Mouse (Mus musculus) liver, embryonic 15.5 days (tissue): ENCODE measurements around the gene Cd44. TPM values are rescaled to one million over a fixed set of nuclear protein-coding genes. Genes with fewer than 3 reads are reported as not detected.

Experiments used
- ATAC-seq: fragments of 200-750 bp; cut with Nextera tagmentation; 2 replicates; pipeline ENCODE4 v1.8.0; 2017; ENCODE audit warnings: moderate number of reproducible peaks, mild to moderate bottlenecking, moderate library complexity; ENCODE audit not compliant: insufficient read depth
- H3K27ac ChIP-seq: fragments of 300-500 bp; sonication (generic); replicated peaks from 2 replicates; pipeline ENCODE4 v1.5.1; 2015; ENCODE audit warnings: mild to moderate bottlenecking, inconsistent platforms
- H3K27me3 ChIP-seq: fragments of 300-500 bp; sonication (generic); 2 replicates; pipeline ENCODE4 v1.6.1; 2015; ENCODE audit warnings: mild to moderate bottlenecking, inconsistent platforms
- H3K36me3 ChIP-seq: fragments of 300-500 bp; sonication (generic); replicated peaks from 2 replicates; pipeline ENCODE4 v1.6.1; 2015; ENCODE audit warnings: moderate library complexity, mild to moderate bottlenecking, inconsistent platforms
- H3K4me1 ChIP-seq: fragments of 300-500 bp; sonication (generic); replicated peaks from 2 replicates; pipeline ENCODE4 v1.6.1; 2015; ENCODE audit warnings: inconsistent platforms
- H3K4me2 ChIP-seq: fragments of 300-500 bp; sonication (generic); 2 replicates; pipeline ENCODE4 v1.6.1; 2015; ENCODE audit warnings: moderate library complexity, mild to moderate bottlenecking, inconsistent platforms
- H3K4me3 ChIP-seq: fragments of 300-500 bp; sonication (generic); replicated peaks from 2 replicates; pipeline ENCODE4 v1.5.1; 2015; ENCODE audit warnings: mild to moderate bottlenecking, inconsistent platforms
- H3K9ac ChIP-seq: fragments of 300-500 bp; sonication (generic); 2 replicates; pipeline ENCODE4 v1.6.1; 2015; ENCODE audit warnings: moderate library complexity, mild to moderate bottlenecking, inconsistent platforms
- H3K9me3 ChIP-seq: fragments of 300-500 bp; sonication (generic); replicated peaks from 2 replicates; pipeline ENCODE4 v1.6.1; 2016; ENCODE audit warnings: inconsistent platforms
- WGBS: fragments of 180-500 bp; shearing (Covaris S2); methylation state at CpG from one replicate; pipeline ENCODE4 v1.1.7; 2015; ENCODE audit warnings: mixed read lengths; ENCODE audit not compliant: insufficient replicate concordance; 5-methylcytosine and 5-hydroxymethylcytosine counted together
- polyA plus RNA-seq: library from polyadenylated mRNA; unstranded; fragments of >200 nt; fragmentation: Nextera tagmentation; extraction: Ambion mirVana; gene quantifications from 2 replicates; pipeline ENCODE4 v1.2.1, GENCODE M21; 2015

Cd44 gene
- polyA plus RNA-seq, 1 experiment from 2014 or later: 15.5 TPM

DNA sequence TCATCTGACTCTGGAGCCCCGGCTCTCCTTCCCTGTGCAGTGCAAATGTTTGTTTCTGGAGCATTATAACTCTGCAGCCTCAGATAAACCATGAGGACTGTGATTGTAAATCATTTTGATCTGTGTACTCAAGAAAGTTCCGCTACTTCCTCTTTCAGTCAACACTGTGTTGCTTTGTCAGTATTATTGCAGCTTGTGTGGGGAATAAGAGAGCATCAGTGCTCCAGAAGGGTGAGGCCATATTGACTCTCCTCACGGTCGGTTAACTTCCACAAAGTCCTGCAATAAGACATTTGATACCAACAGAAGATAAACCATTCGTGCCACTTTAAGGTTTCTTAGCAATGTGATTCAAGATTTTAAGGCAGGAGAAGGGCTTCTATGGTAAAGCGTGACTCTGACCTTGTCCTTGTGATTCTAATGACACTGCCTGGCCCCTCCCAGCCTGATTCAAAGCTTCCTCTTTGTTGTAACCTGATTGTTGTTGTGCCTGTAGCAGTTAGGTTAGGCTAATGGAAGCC lies 86.1 kb downstream of the Cd44 start:
- Histone ChIP-seq H3K4me3 (no peak overlapping the region), H3K27me3 (no peaks in the 10 kb centered on the region), H3K4me1 (no peaks in the 10 kb centered on the region), H3K9ac (no peak overlapping the region), H3K9me3 (no peaks in the 10 kb centered on the region), H3K36me3 (0 out of 2 replicates have a peak, but pooled peaks cover 9% of the 10 kb centered on the region), H3K4me2 (no peak overlapping the region), H3K27ac (no peak overlapping the region)
- 51% methylated on average over 6 of the region's 6 CpGs for WGBS
- no peak for ATAC-seq

DNA sequence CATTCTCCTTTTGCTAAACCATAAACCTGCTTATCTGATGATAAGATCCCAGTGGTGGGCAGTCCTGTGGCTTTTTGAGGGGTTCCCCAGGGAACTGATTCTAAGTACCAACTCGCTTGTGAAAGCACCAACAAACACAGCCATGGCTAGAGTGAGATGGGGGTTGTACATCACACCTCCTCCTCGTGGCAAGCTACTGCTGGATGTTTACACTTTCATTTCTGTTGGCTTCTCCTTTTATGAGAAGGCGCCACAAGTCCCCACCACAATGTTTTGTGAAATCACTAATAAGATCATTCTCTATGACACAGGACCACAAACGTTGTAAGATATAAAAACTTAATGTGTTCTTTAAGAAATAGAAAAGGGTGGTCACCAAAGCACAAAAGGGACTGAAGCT lies 88.7 kb downstream of the Cd44 start:
- H3K9ac ChIP-seq: no peak overlapping the region
- H3K4me2 ChIP-seq: no peak overlapping the region
- H3K4me1 ChIP-seq: no peaks in the 10 kb centered on the region
- no peaks in the 10 kb centered on the region for H3K9me3 ChIP-seq
- no peak overlapping the region for H3K4me3 ChIP-seq
- 55% methylated on average over 4 of the region's 4 CpGs for WGBS
- 0 out of 2 replicates have a peak, but pooled peaks cover 3% of the 10 kb centered on the region for H3K36me3 ChIP-seq
- no peak for ATAC-seq
- no peak overlapping the region for H3K27ac ChIP-seq
- H3K27me3 ChIP-seq: no peaks in the 10 kb centered on the region

DNA sequence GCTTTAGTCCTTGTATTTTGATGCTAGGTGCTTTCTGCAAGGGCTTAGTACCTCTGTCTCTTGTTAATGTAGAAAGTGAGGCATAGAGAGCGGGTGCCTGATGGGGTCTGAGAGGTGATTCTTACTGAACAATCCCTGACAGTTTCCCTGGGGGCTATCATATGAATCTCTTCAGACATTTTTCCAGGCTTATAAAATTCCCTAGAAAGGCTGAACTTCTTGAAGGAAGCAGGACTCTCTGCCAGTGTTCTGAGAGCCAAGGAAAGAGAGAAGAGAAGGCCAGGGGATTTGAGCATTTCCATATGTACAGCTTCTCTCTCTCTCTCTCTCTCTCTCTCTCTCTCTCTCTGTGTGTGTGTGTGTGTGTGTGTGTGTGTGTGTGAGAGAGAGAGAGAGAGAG lies 92.0 kb downstream of the Cd44 start:
- no peaks in the 10 kb centered on the region for H3K9me3 ChIP-seq
- H3K9ac ChIP-seq: no peak overlapping the region
- H3K36me3 ChIP-seq: 0 out of 2 replicates have a peak, but pooled peaks cover 3% of the 10 kb centered on the region
- H3K4me3 ChIP-seq: no peak overlapping the region
- H3K4me1 ChIP-seq: no peaks in the 10 kb centered on the region
- no peak for ATAC-seq
- WGBS: 77% methylated on average over 1 of the region's 1 CpGs
- H3K27ac ChIP-seq: no peak overlapping the region
- H3K4me2 ChIP-seq: no peak overlapping the region
- no peaks in the 10 kb centered on the region for H3K27me3 ChIP-seq

DNA sequence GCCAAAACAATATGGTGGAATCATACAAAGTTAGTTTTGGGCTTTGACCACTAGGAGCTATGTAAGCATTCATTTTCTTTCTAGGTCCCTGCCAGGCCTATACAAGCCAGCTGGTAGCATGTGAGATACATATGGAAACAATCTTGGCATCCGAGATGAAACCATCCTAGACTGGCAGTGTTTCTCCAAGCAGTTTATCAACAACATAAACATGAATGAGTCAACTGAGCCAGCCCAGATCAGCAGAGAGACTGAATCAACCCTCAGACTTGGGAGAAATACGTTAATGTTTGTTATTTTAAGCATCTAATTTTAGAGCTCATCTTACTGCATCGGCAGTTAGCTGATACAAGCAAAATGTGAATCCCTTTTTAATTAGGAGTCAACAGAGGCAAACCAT lies 93.8 kb downstream of the Cd44 start:
- Histone ChIP-seq H3K4me1 (no peaks in the 10 kb centered on the region), H3K9me3 (no peaks in the 10 kb centered on the region), H3K4me2 (no peak overlapping the region), H3K27ac (no peak overlapping the region), H3K27me3 (no peaks in the 10 kb centered on the region), H3K4me3 (no peak overlapping the region), H3K36me3 (0 out of 2 replicates have a peak, but pooled peaks cover 1% of the 10 kb centered on the region), H3K9ac (no peak overlapping the region)
- no peak for ATAC-seq
- WGBS: 59% methylated on average over 3 of the region's 3 CpGs

DNA sequence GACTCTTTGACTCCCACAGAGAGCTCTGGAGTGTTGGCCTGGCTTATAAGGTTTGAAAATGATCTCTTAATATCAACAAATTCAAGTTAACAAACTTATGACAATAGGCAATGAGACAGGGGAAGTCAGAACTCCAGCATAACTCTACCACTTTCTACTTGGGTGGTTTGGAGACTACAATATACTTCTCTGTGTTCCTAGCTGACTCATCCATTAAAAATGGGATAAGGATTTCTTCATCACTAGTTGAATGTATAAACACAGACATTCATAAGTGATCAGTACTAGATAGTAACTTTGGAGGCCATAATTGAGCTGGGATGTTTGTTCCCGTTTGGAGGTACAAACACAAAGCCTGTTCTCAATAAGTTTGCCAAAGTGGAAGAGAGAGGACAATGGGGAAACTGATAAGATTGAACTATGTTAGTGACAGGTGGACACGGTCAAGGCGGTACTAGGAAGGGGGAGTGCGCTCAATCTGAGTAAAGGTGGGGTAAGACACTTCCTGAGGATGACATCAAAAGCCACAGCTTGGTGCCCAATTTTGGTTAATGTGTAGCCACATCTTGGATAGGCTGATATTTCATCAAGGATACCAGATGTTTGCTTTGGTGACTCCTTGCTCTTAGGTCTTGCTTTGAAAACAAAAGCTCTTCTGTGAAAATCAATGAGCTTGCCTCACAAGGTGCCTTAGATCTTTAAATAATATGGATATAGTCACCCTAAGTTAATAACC lies 95.5 kb downstream of the Cd44 start:
- no peaks in the 10 kb centered on the region for H3K4me1 ChIP-seq
- WGBS: 60% methylated on average over 4 of the region's 4 CpGs
- no peak for ATAC-seq
- H3K4me2 ChIP-seq: no peak overlapping the region
- H3K9me3 ChIP-seq: no peaks in the 10 kb centered on the region
- no peak overlapping the region for H3K4me3 ChIP-seq
- H3K36me3 ChIP-seq: no peaks in the 10 kb centered on the region
- H3K9ac ChIP-seq: no peak overlapping the region
- H3K27ac ChIP-seq: no peak overlapping the region
- H3K27me3 ChIP-seq: no peaks in the 10 kb centered on the region

DNA sequence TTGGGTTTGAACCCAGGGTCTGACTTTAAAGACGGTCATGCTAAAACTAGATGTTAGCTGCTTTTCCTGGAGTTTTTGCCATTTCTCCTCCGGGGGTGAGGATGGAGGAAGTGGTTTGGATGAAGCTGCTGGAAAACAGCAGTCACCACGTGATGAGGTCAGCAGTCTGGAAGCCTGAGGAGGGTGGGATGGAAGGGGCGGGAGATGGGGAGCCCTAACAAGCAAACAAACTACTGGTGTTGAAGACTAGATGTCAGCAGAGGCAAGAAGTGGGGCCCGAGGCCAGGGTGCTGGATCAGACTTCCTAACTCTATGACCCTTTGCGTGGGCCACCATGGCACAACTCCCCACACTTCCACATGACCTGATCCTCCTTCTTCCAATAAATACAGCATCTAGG lies 96.2 kb downstream of the Cd44 start:
- no peaks in the 10 kb centered on the region for H3K9me3 ChIP-seq

DNA sequence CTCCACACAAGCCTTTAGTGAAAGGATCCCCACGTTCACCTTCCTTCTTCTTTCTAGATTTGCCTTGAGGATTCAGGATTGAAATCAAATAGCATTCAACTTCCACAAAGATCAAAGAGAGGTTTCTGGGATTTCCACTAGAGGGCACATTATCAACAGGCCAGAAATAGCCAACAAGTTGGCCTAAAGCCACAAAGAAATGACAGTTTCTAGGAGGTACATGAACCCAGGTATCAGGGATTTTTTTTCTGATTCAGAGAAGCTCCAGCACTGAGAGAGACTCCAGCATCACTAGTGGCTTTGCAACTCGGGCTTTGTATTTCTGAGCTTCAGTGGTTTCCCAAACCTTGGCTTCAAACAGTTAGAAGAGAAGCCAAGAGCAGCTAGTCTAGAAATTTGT lies 97.4 kb downstream of the Cd44 start:
- 27% methylated on average over 2 of the region's 2 CpGs for WGBS
- H3K27me3 ChIP-seq: no peaks in the 10 kb centered on the region
- ATAC-seq: no peak
- H3K27ac ChIP-seq: no peak overlapping the region
- H3K4me2 ChIP-seq: no peak overlapping the region
- no peaks in the 10 kb centered on the region for H3K36me3 ChIP-seq
- no peak overlapping the region for H3K4me3 ChIP-seq
- no peaks in the 10 kb centered on the region for H3K4me1 ChIP-seq
- H3K9me3 ChIP-seq: no peaks in the 10 kb centered on the region
- H3K9ac ChIP-seq: no peak overlapping the region

More for the DNA sequence above, 96.2 kb downstream of the Cd44 start:
- no peak overlapping the region for H3K27ac ChIP-seq
- H3K27me3 ChIP-seq: no peaks in the 10 kb centered on the region
- no peak for ATAC-seq
- 57% methylated on average over 6 of the region's 6 CpGs for WGBS
- no peaks in the 10 kb centered on the region for H3K36me3 ChIP-seq
- H3K9ac ChIP-seq: no peak overlapping the region
- H3K4me3 ChIP-seq: no peak overlapping the region
- no peak overlapping the region for H3K4me2 ChIP-seq
- H3K4me1 ChIP-seq: no peaks in the 10 kb centered on the region

DNA sequence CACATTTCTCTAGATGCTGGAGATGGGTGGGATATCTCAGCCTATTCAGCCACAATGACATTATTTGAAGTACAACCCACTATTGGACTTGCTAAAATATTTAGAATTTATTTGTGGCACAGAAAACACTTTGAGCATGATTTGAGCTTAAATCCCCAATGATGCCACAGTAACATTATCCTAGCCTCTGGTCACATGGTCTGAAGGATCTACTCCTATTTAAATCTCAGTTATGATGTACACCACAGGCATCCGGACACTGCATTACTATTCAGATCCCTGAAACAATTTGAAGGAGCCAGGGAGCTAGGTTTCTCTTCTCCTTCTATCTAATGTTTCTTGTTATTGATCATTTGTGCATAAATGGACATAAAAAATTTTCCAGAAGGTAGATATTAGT lies 99.6 kb downstream of the Cd44 start:
- ATAC-seq: no peak
- H3K4me1 ChIP-seq: no peaks in the 10 kb centered on the region
- H3K9me3 ChIP-seq: no peaks in the 10 kb centered on the region
- no peaks in the 10 kb centered on the region for H3K27me3 ChIP-seq
- no peak overlapping the region for H3K27ac ChIP-seq
- H3K4me2 ChIP-seq: no peak overlapping the region
- no peak overlapping the region for H3K9ac ChIP-seq
- WGBS: 60% methylated on average over 1 of the region's 1 CpGs
- H3K36me3 ChIP-seq: no peaks in the 10 kb centered on the region
- H3K4me3 ChIP-seq: no peak overlapping the region

DNA sequence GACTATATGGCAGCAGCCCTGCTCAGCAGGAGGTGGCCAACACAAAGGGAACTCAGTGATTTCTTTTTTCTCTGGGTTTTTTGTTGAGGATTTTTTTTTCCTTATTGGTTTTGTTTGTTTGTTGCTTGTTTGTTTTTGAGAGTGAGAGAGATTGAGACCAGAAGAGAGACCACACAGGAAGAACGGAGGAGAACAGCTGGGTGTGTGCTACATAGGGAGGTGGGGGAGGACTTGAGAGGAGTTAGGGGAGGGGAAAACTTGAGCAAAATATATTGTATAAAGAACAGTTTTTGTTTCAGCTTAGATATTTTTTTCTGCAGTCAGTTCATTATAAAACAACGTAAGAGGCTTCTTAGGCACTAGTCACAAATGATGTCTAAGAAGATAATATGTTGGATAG lies 103.3 kb downstream of the Cd44 start:
- WGBS: 56% methylated on average over 2 of the region's 2 CpGs
- Histone ChIP-seq H3K4me3 (no peak overlapping the region), H3K4me1 (no peaks in the 10 kb centered on the region), H3K9me3 (no peaks in the 10 kb centered on the region), H3K4me2 (no peak overlapping the region), H3K9ac (no peak overlapping the region), H3K27ac (no peak overlapping the region), H3K36me3 (no peaks in the 10 kb centered on the region), H3K27me3 (no peaks in the 10 kb centered on the region)
- no peak for ATAC-seq

DNA sequence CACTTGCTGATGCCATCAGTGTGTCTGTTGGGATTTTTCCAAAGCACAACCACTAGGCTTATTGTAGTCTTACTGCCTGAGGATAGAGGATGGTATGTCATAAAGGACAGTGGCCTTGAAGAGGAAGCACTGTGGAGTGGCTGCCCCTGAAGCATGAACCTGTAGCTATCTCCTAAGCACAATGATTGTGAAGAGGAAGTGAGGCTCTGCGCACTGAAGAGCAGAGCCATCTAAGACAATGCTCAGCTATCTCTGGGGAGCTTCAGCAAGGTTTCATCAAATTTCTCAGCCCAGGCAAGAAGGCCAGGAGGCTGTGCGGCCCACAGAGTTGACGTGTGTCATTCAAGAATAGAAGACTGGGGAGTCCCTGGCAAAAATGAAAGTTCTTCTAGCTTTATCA lies 106.4 kb downstream of the Cd44 start:
- no peaks in the 10 kb centered on the region for H3K36me3 ChIP-seq
- H3K9ac ChIP-seq: no peak overlapping the region
- H3K9me3 ChIP-seq: no peaks in the 10 kb centered on the region
- H3K27ac ChIP-seq: no peak overlapping the region
- H3K4me2 ChIP-seq: no peak overlapping the region
- H3K4me3 ChIP-seq: no peak overlapping the region
- ATAC-seq: no peak
- H3K27me3 ChIP-seq: no peaks in the 10 kb centered on the region
- no peaks in the 10 kb centered on the region for H3K4me1 ChIP-seq
- WGBS: 41% methylated on average over 3 of the region's 3 CpGs

DNA sequence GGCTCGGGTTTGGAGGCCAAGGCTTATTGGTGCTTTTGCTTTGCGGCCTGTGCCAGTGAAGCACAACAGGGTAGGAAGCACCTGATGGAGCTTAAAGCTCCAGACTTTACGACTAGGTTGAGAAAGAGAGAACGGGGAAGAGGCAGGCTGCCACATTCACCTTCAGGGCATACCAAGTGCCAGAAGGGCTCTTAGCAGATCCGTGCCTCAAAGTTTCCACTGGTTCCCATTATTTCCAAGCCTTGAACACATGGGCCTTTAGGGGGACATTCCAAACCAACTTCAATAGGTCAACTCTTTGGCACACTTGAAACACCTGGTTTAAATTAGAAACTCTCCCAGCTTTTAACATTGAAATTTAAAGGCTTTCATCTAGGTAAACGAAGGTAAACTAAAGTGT lies 108.7 kb downstream of the Cd44 start:
- H3K4me1 ChIP-seq: no peaks in the 10 kb centered on the region
- H3K27ac ChIP-seq: no peak overlapping the region
- H3K27me3 ChIP-seq: no peaks in the 10 kb centered on the region
- H3K4me3 ChIP-seq: no peak overlapping the region
- 68% methylated on average over 6 of the region's 6 CpGs for WGBS
- no peak overlapping the region for H3K4me2 ChIP-seq
- H3K9ac ChIP-seq: no peak overlapping the region
- ATAC-seq: no peak
- no peaks in the 10 kb centered on the region for H3K36me3 ChIP-seq
- no peaks in the 10 kb centered on the region for H3K9me3 ChIP-seq

DNA sequence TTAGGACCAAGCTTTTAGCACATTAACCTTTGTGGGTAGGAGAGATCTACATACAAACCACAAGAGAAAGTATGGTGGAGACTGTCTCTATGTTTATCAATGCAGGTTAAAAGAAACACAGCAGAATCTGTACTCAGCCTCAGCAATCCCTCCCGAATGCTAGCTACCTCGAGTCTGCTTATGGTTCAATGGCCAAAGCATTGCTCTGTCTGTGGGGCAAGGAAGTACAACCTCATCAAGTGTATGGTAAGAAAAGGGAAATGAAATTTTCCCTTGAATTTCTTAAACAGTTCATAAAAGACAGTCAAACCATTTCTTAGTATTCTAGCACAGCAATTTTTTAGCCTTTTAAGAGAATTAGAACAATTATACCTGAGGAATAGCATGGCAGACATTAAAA lies 109.8 kb downstream of the Cd44 start:
- ATAC-seq: no peak
- Histone ChIP-seq H3K4me3 (no peak overlapping the region), H3K36me3 (no peaks in the 10 kb centered on the region), H3K27me3 (no peaks in the 10 kb centered on the region), H3K27ac (no peak overlapping the region), H3K4me1 (no peaks in the 10 kb centered on the region), H3K4me2 (no peak overlapping the region), H3K9me3 (no peaks in the 10 kb centered on the region), H3K9ac (no peak overlapping the region)
- 44% methylated on average over 2 of the region's 2 CpGs for WGBS
